Mouse (Mus musculus) lung, adult 2 months (tissue): ENCODE results near the gene Dop1b.
"Not testable (repeated sequence)": the region's sequence is repeated elsewhere in the genome, so short reads cannot be mapped to it uniquely, and the experiment has no call there.

Experiments
- CTCF ChIP-seq: fragments of 200-500 bp; IDR thresholded peaks from 2 replicates; pipeline ENCODE4 v1.5.1; 2011; ENCODE audit warnings: mild to moderate bottlenecking, low read length, control low read depth; ENCODE audit not compliant: insufficient read depth
- POLR2A ChIP-seq: fragments of 200-500 bp; IDR thresholded peaks from 2 replicates; pipeline ENCODE4 v1.6.1; 2011; ENCODE audit warnings: low read depth, mild to moderate bottlenecking, control low read depth, low read length, borderline replicate concordance; ENCODE audit errors: extremely low read depth

DNA sequence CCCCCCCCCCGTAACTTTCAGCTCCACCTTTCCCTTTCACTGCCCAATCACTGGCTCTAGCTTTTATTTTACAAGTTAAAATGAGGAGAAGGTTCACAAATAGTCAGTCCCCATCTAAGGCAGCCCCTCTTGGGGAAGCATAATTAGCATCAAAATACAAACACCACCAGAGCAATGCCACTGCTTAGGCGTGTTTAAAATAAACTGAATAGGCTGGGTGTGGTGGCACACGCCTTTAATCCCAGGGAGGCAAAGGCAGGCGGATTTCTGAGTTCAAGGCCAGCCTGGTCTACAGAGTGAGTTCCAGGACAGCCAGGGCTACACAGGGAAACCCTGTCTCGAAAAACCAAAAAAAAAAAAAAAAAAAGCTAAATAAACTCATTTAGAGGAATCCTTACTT lies 114.8 kb downstream of the Dop1b start:
- TF ChIP-seq POLR2A, CTCF: not testable (repeated sequence)
